Mouse (Mus musculus): ENCODE measurements around the gene Pcnx.

Pcnx gene

DNA sequence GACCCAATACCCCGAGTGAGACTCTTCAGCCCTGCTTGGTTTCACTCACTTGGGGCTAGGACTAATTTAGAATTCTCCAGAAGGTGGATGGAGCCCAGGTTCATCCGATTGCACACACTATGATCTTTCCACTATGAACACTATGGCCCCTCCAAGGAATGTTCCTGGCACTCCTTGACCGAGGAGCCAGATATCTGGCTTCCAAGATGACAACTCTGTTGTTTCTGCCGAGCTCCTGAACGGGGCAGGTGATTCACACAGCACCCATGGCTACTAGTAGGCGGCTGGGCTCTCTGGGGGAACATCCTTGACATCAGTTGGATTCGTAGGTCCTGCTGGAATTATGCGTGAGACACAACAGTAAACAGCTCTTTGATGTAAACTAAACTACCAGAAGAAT is 4.8 kb upstream of the Pcnx start:
- no peak for DNase-seq (ENCODE audit: extremely low spot score)

DNA sequence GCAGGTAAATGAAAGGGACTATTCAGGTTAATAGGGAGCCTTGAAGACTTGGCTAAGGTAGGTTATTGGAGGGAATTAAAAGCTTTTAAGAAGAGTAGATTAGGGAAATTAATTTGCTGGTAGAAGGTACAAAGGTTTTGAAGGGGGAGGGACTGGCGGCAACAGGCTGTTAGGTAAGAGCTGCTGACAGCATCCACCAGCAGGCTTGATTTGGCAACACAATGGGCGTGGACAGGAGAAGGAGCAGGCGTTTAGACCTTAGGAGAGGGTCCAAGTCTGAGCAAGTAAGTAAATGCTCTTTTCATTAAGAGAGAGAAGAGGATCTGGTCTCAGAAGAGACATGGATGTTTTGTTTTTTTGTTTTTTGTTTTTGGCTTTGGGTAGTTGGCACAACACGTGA is 3.1 kb upstream of the Pcnx start:
- no peak for DNase-seq (ENCODE audit: extremely low spot score)

GRCm38 (mm10) chr12:81857251-81857650 is 2.6 kb upstream of the Pcnx start:
- peak; percentile 6 for DNase-seq (ENCODE audit: extremely low spot score)

DNA sequence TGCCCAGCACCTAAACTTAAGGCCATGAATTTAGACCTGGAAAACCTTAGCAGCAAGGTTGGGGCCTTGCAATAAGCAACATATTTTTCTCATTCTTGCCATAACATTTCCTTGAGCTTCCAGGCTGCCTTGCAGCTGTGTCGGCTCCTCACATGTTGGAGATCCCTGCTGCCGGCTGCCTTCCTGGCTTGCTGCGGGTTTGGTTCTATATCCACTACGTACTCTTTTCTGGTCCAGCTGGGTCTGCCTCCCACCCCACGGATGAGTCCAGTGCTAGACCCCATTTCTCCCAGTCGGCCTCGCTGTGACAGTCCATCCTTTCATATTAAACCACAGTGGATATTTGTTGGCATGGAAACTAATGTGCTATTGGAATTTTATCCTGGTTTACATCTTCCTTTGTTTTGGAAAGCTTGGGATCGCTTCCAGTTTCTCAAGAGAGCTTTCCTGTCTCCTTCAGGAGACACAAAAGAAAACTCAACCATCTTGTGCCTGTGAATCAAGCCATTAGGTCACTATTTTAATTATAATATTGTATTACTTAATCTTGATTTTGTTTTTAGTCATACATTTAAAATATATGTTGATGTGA is 1.7 kb upstream of the Pcnx start:
- no peak for DNase-seq (ENCODE audit: extremely low spot score)

GRCm38 (mm10) chr12:81860308-81861181 is 722 bp downstream of the Pcnx start:
- peak; percentile 58 for DNase-seq (ENCODE audit: extremely low spot score)

DNA sequence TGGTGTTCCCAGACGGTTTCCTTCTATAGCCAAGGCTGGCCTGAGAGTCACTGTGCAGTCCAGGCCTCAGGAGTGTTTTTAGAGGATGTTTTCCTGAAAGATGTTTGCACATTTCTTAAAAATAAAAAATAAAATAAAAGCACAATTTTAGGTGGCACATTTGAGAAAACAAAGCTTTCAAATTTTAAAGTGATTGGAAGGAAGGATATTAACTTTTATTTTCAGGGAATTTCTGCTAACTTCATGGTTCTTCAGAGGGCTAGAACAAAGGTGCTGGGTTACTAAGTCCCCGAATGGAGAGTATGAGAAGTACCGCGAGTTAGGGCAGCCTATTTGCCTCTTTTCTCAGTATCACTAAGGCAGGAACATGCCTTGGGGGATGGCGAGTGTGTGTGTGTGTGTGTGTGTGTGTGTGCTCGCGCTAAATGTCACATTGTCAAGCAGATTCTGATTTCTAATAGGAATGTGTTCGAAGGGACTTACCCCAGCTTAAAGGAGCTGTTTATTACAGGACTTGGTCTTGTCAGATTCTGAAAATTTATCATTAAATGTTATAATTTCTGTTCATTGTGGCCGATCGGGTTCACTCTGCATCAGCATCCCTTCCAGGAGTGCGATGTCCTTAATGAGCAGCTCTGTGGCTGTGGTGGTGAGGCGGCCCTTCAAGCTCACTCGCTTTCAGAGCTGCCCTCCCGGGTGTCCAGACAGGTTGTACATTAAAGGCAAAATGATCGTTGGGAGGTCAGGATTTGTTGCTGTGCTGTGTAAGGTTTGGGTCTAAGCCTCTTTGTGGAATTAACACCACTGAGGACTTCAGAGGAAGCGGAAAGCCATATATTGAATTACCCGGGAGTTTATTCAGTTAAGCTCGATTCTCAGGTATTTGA is 1.6 kb downstream of the Pcnx start:
- DNase-seq (ENCODE audit: extremely low spot score) = peak; percentile 25

- peak; percentile 20 for DNase-seq (ENCODE audit: extremely low spot score)
These were observed 2.6 kb downstream of the Pcnx start for GRCm38 (mm10) chr12:81862351-81862802.

DNA sequence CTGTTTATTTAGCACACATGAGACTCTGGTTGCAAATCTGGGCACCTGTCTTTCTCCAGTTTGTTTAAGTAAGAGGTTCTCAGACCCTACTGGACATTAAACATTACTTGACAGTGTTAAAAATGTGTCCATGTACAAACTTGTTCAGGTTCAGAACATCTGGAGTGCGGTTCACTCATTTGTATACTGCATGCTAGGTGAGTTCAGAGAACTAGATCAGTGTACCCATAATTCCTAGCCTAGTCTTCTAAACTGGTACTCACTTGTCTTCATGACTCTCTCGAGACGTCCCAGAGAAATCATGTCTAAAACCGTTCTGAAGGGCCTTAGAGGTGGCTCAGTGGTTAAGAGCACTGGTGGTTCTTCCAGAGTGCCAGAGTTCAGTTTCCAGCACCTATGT is 4.1 kb downstream of the Pcnx start:
- DNase-seq (ENCODE audit: extremely low spot score) = no peak

DNA sequence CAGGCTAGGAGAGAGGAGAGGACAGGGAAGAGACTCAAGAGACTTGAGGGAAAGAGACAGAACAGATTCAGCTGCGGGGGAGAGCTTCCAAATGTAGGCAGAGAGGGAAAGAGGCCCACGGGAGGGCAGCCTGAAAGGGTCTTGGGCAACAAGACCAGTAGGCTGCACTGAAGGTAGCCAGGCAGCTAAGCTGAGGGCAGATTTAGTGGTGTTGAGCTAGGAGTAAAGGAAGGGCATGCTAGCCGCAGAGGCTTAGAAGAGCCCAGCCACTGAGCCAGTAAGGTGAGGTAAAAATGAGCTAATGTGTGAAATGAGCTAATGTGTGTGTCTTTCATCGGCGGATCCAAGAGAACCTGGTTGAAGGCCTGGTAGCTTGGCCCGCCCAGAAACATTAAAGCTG is 5.4 kb downstream of the Pcnx start:
- no peak for DNase-seq (ENCODE audit: extremely low spot score)

GRCm38 (mm10) chr12:81867316-81867715 is 7.5 kb downstream of the Pcnx start:
- no peak for DNase-seq (ENCODE audit: extremely low spot score)

- DNase-seq (ENCODE audit: extremely low spot score) = no peak
These were observed 9.6 kb downstream of the Pcnx start for GRCm38 (mm10) chr12:81869205-81869940.

DNA sequence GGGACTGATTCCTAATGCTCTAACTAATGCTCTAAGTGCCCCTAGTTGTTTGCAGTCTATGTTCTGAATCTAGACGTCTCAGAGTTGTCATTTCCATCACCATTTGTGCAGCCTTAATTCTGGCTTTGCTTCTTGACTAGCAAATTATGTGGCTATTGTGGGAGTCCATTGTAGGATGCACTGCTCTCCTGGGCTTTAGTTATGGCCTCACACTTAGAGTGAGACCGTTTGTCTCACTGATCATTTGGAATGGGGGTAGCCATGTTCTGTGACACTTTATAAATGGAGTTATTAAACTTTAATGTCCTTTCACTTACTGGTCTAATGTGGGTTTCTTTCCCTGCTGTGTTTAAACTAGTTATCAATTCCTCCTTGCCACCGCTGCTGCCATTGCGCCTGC is 13.5 kb downstream of the Pcnx start:
- DNase-seq (ENCODE audit: extremely low spot score) = no peak

- no peak for DNase-seq (ENCODE audit: extremely low spot score)
These were observed 20.3 kb downstream of the Pcnx start for GRCm38 (mm10) chr12:81880161-81880560.

DNA sequence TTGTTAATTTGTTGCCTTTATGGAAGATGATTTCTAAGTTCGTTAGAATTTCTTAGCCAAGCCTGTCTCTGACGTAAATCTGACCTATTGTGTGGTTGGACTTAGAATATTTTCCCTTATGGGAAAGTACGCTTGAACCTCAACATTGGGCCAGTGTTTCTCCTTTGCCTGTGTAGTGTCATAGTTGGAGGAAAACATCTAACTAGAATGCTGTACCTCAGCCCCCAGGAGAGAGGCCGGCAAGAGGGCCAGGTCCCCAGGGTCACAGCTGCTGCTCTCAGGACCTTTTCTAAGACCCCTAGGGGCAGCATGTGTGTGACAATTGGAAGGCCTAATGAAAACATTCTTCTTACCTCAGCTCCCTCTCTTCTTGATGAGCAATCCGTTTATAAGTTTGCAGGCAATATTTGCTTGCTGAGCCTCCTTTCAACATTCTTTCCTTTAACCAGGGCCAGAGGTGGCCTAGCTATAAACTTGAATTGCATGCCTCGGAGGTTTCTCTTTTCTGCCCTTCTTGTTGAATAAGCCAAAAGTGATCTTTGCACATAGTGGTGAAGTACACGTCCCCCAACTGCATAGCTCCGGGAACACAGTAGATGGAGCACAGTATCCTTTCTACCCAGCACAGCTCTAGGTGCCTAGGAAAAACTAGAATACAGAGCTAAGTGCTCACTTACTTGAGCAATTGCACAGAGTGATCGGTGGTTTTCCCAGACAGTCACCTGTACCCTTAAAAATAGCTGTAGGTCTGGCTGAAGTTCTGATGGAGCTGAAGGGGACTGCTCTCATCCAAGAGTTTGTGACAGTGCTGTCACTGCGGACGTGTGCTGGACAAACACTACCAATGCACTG is 23.7 kb downstream of the Pcnx start:
- no peak for DNase-seq (ENCODE audit: extremely low spot score)

- DNase-seq (ENCODE audit: extremely low spot score) = no peak
These were observed 24.2 kb downstream of the Pcnx start for GRCm38 (mm10) chr12:81884107-81884398.

GRCm38 (mm10) chr12:81884983-81885382 is 25.2 kb downstream of the Pcnx start:
- no peak for DNase-seq (ENCODE audit: extremely low spot score)

GRCm38 (mm10) chr12:81885982-81886381 is 26.2 kb downstream of the Pcnx start:
- DNase-seq (ENCODE audit: extremely low spot score) = no peak

GRCm38 (mm10) chr12:81888954-81889353 is 29.1 kb downstream of the Pcnx start:
- no peak for DNase-seq (ENCODE audit: extremely low spot score)

DNA sequence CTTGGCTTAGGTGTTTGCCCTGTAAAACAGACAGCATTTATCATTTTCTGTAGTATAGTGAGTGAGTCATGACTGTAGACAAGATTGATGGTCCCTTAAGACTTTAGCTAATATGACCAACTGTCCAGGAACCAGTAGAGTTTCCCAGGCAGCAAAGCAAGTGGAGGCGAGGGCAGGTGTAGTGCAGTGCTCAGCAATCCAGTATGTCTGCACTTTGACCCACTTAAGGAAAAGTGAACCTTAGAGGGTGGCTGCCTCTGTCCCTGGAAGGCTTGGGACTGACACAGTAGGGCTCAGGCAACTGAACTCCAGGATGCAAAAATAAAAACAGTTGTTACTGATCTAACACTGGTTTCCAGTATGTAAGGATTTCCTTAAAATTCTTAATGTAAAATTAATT is 32.1 kb downstream of the Pcnx start:
- DNase-seq (ENCODE audit: extremely low spot score) = no peak

GRCm38 (mm10) chr12:81894311-81894710 is 34.5 kb downstream of the Pcnx start:
- no peak for DNase-seq (ENCODE audit: extremely low spot score)

DNA sequence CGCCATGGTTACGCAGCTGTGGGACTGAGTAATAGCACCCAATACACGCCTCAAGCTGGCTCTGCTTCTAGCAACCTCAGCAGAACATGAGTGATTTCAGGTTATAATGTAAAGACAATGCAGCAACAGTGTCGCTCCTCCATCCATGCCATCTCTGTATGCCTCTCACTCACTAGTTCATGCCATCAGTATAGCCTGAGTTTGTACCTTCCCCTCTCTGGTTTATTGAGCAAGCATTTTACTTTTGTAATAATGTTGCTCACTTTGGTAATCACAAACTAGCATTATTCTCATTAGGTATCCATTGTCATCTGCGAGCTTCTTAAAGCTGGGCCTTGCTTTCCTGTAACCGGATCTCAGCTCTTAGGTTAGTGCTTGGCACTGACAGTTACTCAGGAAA is 36.2 kb downstream of the Pcnx start:
- no peak for DNase-seq (ENCODE audit: extremely low spot score)
